Mouse (Mus musculus): ENCODE results near the gene Acss1. TPM values are rescaled to one million over a fixed set of nuclear protein-coding genes. Genes with fewer than 3 reads are reported as not detected.

Acss1 gene
- polyA plus RNA-seq, 1 experiment from 2014 or later: 8.0 TPM

DNA sequence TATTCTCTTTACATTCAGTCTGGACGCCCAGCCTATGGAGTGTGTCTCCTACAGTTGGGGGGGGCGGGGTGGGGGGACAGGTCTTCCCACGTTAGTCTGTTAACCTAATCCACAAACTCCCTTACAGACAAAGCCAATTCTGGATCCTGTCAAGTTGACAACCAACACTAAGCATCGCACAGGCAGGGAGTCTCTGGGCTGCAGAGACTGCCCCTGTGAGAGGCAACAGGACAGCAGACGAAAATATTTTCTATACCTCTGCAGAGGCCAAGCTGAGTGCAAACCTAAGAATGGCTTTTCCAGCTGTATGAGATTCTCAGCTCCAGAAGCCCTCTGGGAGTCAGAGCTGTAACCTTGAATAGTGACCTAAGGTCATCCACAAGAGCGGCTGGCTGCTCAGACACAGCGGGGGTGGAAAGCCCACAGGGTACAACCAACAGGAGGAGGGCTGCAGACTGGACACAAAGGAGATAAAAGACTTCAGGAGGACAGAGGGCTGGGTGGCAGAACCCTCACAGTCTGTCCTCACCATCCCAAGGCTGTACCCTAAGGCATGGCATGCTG, 17.7 kb downstream of the Acss1 start:
- no peaks in the 10 kb centered on the region for H3K4me1 ChIP-seq
- H3K4me3 ChIP-seq (replicated peaks): no peak overlapping the region
- H3K27me3 ChIP-seq: no peaks in the 10 kb centered on the region
- no peaks in the 10 kb centered on the region for H3K9me3 ChIP-seq (replicated peaks)
- H3K27ac ChIP-seq (replicated peaks): no peak overlapping the region
- ATAC-seq (ENCODE audit: insufficient number of reproducible peaks, low FRiP score, low TSS enrichment, low read depth): no peak
- H3K4me2 ChIP-seq (replicated peaks): no peak overlapping the region
- H3K9ac ChIP-seq: no peak overlapping the region
- no peaks in the 10 kb centered on the region for H3K36me3 ChIP-seq
- WGBS: 14% methylated on average over 7 of the region's 7 CpGs

- no peak for ATAC-seq (ENCODE audit: insufficient number of reproducible peaks, low FRiP score, low TSS enrichment, low read depth)
- Histone ChIP-seq H3K9me3 (replicated peaks) (no peaks in the 10 kb centered on the region), H3K27me3 (no peaks in the 10 kb centered on the region), H3K27ac (replicated peaks) (no peak overlapping the region), H3K36me3 (no peaks in the 10 kb centered on the region), H3K4me2 (replicated peaks) (no peak overlapping the region), H3K9ac (no peak overlapping the region), H3K4me3 (replicated peaks) (no peak overlapping the region), H3K4me1 (no peaks in the 10 kb centered on the region)
- 53% methylated on average over 13 of the region's 13 CpGs for WGBS
These were observed 19.9 kb downstream of the Acss1 start for GRCm38 (mm10) chr2:150648300-150648895.

DNA sequence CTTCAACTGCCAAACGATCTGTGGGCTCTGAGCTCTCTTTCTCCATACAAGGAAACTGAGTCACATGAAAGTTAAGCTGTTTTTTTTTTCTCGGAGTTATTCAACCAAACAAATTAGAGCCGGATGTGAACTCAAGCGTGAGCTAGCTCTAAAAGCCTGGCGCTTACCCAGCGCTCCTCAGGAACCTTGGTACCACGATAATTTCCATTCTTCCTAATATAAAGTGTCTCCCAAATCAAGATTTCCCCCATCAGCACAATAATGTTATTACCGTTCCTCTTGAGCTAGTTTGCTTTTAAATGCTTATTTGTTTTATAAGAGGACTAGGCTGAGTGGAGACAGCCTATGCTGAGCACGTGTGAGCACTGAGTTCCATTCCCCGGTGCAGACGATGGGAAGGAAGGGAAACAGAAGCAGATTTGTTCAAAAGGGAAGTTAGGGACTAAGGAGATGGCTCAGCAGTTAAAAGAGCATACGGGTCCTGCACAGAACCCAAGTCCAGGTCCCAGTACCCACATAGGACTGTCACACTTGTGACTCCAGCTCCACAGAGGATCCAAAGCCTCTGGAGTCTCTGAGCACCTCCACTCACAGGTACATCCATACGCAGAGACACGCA, 20.5 kb downstream of the Acss1 start:
- Histone ChIP-seq H3K9ac (no peak overlapping the region), H3K36me3 (no peaks in the 10 kb centered on the region), H3K9me3 (replicated peaks) (no peaks in the 10 kb centered on the region), H3K27ac (replicated peaks) (no peak overlapping the region), H3K27me3 (no peaks in the 10 kb centered on the region), H3K4me2 (replicated peaks) (no peak overlapping the region), H3K4me1 (no peaks in the 10 kb centered on the region), H3K4me3 (replicated peaks) (no peak overlapping the region)
- no peak for ATAC-seq (ENCODE audit: insufficient number of reproducible peaks, low FRiP score, low TSS enrichment, low read depth)
- WGBS: 67% methylated on average over 14 of the region's 14 CpGs

DNA sequence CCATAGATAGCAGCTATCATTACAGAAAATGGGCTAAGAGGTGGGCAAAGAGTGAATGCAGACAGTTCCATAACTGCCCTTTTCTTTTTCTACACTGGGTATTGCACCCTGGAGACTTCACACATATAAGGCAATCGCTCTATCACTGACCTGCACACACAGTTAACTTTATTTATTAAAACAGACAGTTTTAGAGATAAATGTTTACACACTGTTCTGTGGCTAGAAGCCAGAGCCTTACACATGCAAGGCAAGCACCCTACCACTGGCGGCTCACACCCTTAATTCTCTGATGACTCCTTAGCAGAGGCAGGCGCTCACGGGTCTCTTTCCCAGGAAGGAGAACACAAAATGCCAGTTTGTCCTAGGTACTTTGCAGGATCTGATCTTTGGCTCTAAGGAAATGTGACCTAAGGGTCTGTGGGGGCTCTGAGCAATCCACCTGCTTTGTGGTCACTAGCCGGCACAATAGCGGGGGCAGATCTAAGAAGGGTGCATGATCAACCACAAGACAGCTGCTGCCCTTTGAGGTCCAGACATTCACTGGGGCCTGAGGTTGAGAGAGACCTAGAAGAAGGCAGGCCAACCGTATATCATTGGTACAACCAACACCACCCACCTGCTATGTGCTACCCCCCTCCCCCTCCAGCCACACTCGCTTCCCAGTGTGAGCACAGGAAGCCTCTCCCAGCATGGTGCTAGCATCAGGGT, 21.7 kb downstream of the Acss1 start:
- H3K36me3 ChIP-seq: no peaks in the 10 kb centered on the region
- H3K4me3 ChIP-seq (replicated peaks): no peak overlapping the region
- H3K27ac ChIP-seq (replicated peaks): no peak overlapping the region
- H3K4me2 ChIP-seq (replicated peaks): no peak overlapping the region
- WGBS: 82% methylated on average over 8 of the region's 8 CpGs
- ATAC-seq (ENCODE audit: insufficient number of reproducible peaks, low FRiP score, low TSS enrichment, low read depth): no peak
- no peaks in the 10 kb centered on the region for H3K27me3 ChIP-seq
- H3K9ac ChIP-seq: no peak overlapping the region
- H3K4me1 ChIP-seq: no peaks in the 10 kb centered on the region
- no peaks in the 10 kb centered on the region for H3K9me3 ChIP-seq (replicated peaks)

- no peaks in the 10 kb centered on the region for H3K36me3 ChIP-seq
- 90% methylated on average over 4 of the region's 4 CpGs for WGBS
- no peak overlapping the region for H3K4me3 ChIP-seq (replicated peaks)
- no peak overlapping the region for H3K9ac ChIP-seq
- H3K4me1 ChIP-seq: no peaks in the 10 kb centered on the region
- H3K4me2 ChIP-seq (replicated peaks): no peak overlapping the region
- ATAC-seq (ENCODE audit: insufficient number of reproducible peaks, low FRiP score, low TSS enrichment, low read depth): no peak
- no peak overlapping the region for H3K27ac ChIP-seq (replicated peaks)
- no peaks in the 10 kb centered on the region for H3K27me3 ChIP-seq
- H3K9me3 ChIP-seq (replicated peaks): no peaks in the 10 kb centered on the region
These were observed 23.1 kb downstream of the Acss1 start for GRCm38 (mm10) chr2:150645225-150645624.

DNA sequence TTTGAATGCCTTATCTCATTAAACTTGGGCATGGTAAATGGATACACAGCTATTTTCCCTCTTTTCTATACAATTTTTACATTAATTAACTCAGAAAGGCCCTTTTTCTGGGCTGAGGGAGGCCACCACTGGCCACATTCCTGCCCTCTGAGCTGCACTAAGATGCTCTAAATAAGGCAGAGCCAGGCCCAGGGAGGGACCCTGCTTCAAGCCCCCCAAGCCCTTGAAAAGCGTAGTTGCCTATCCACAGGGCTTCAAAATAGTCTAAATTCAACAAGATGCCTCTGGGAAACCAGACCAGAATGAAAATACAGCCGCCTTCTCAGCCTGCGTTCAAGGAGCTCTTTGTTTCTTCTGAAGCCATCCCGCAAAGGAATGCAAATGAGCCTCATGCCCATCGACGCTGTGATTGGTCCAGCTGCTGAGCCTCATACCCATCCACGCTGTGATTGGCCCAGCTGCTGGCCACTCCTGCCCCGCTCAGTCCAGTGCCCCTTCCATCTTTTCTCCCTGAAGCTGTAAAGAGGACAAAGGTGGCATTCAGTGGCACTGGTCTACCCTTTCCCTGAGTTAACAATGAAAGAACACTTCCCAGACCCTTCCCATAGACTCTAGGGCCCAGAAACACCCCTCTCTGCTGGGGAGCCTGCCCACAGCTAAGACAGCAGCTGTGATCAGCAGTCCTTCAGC, 24.4 kb downstream of the Acss1 start:
- Histone ChIP-seq H3K4me2 (replicated peaks) (no peak overlapping the region), H3K27me3 (no peaks in the 10 kb centered on the region), H3K36me3 (no peaks in the 10 kb centered on the region), H3K9ac (no peak overlapping the region), H3K4me3 (replicated peaks) (no peak overlapping the region), H3K27ac (replicated peaks) (no peak overlapping the region), H3K4me1 (no peaks in the 10 kb centered on the region), H3K9me3 (replicated peaks) (no peaks in the 10 kb centered on the region)
- peak; percentile 76; the same call in 1 of the 2 replicates for ATAC-seq (ENCODE audit: insufficient number of reproducible peaks, low FRiP score, low TSS enrichment, low read depth)
- WGBS: 42% methylated on average over 8 of the region's 8 CpGs

DNA sequence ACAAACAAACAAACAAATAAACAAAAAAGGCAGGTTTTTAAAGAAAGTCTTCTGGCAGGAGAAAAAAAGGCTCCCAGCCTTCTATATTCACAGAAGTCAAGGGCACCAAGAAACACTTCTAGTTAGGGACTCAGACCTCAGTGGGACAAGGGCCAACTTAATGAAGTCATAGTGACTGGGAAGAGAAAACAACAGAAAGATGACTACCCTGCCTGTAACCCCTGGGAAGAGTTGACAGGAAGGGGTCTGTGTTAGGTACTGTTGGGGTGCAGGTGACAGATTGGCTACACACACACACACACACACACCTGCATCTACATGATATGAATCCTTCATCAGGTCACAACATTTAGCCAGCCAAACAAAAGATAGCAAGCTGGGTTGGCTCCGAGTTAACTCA, 25.1 kb downstream of the Acss1 start:
- H3K27ac ChIP-seq (replicated peaks): no peak overlapping the region
- no peaks in the 10 kb centered on the region for H3K36me3 ChIP-seq
- no peak for ATAC-seq (ENCODE audit: insufficient number of reproducible peaks, low FRiP score, low TSS enrichment, low read depth)
- H3K9me3 ChIP-seq (replicated peaks): no peaks in the 10 kb centered on the region
- H3K4me3 ChIP-seq (replicated peaks): no peak overlapping the region
- no peaks in the 10 kb centered on the region for H3K4me1 ChIP-seq
- no peaks in the 10 kb centered on the region for H3K27me3 ChIP-seq
- H3K9ac ChIP-seq: no peak overlapping the region
- 93% methylated on average over 1 of the region's 1 CpGs for WGBS
- no peak overlapping the region for H3K4me2 ChIP-seq (replicated peaks)

GRCm38 (mm10) chr2:150638370-150638733, 29.9 kb downstream of the Acss1 start:
- Histone ChIP-seq H3K4me3 (replicated peaks) (no peak overlapping the region), H3K9ac (no peak overlapping the region), H3K36me3 (no peaks in the 10 kb centered on the region), H3K4me1 (no peaks in the 10 kb centered on the region), H3K27me3 (no peaks in the 10 kb centered on the region), H3K4me2 (replicated peaks) (no peak overlapping the region), H3K27ac (replicated peaks) (no peak overlapping the region), H3K9me3 (replicated peaks) (no peaks in the 10 kb centered on the region)
- ATAC-seq (ENCODE audit: insufficient number of reproducible peaks, low FRiP score, low TSS enrichment, low read depth): no peak
- WGBS: 37% methylated on average over 2 of the region's 2 CpGs

DNA sequence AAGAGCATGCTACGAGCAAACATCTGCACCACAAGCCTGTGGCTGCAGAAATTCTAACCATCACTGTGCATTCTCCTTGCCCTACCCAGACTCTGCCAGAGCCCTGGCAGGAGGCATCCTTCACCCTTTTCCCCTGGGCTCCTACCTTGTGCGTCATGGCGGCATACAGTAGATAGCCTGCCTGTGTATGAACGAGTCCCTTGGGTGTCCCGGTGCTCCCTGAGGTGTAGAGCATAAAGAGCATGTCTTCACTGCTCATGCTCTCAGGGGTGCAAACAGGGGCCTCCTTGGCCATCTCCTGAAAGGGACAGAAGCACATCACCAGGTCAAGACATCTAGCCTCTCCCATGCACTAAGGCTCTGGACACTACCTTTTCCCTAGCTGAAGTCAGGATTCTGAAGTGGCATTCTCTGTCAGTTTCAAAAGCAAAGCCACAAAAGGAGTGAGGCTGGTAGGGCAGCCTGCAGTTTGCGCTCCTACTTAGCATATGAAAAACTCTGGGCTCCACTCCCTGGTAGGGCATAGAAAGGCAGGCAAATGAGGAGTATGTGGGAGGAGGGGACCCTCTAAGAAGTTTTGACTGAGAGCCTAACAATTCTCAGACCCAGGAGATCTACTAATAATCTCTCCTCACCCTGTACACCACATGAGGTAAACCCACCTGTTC, 30.5 kb downstream of the Acss1 start:
- Histone ChIP-seq H3K36me3 (no peaks in the 10 kb centered on the region), H3K27me3 (no peaks in the 10 kb centered on the region), H3K9ac (no peak overlapping the region), H3K9me3 (replicated peaks) (no peaks in the 10 kb centered on the region), H3K4me1 (no peaks in the 10 kb centered on the region), H3K4me2 (replicated peaks) (no peak overlapping the region), H3K27ac (replicated peaks) (no peak overlapping the region), H3K4me3 (replicated peaks) (no peak overlapping the region)
- ATAC-seq (ENCODE audit: insufficient number of reproducible peaks, low FRiP score, low TSS enrichment, low read depth): no peak
- WGBS: 62% methylated on average over 6 of the region's 6 CpGs

- 72% methylated on average over 3 of the region's 3 CpGs for WGBS
These were observed 32.3 kb downstream of the Acss1 start for GRCm38 (mm10) chr2:150635877-150636446.

More at GRCm38 (mm10) chr2:150635877-150636446, 32.3 kb downstream of the Acss1 start:
- no peak overlapping the region for H3K4me3 ChIP-seq (replicated peaks)
- no peak overlapping the region for H3K4me2 ChIP-seq (replicated peaks)
- ATAC-seq (ENCODE audit: insufficient number of reproducible peaks, low FRiP score, low TSS enrichment, low read depth): no peak
- no peaks in the 10 kb centered on the region for H3K36me3 ChIP-seq
- no peak overlapping the region for H3K9ac ChIP-seq
- H3K27ac ChIP-seq (replicated peaks): no peak overlapping the region
- H3K9me3 ChIP-seq (replicated peaks): no peaks in the 10 kb centered on the region
- H3K4me1 ChIP-seq: no peaks in the 10 kb centered on the region
- no peaks in the 10 kb centered on the region for H3K27me3 ChIP-seq

Data from embryonic facial prominence, embryonic 15.5 days (tissue).